Mouse (Mus musculus) midbrain, embryonic 14.5 days (tissue): ENCODE data around the gene Taf13. TPM values are rescaled to one million over a fixed set of nuclear protein-coding genes. Genes with fewer than 3 reads are reported as not detected.
"Not testable (repeated sequence)": the region's sequence is repeated elsewhere in the genome, so short reads cannot be mapped to it uniquely, and the experiment has no call there.

ENCODE experiments used
- ATAC-seq: fragments of 200-750 bp; cut with Nextera tagmentation; 2 replicates; pipeline ENCODE4 v1.8.0; 2017; ENCODE audit warnings: moderate number of reproducible peaks, moderate library complexity; ENCODE audit not compliant: low FRiP score, low TSS enrichment
- DNase-seq: peaks from one replicate; pipeline ENCODE4 v3.0.0-alpha.2; 2015
- H3K27ac ChIP-seq: fragments of 300-500 bp; sonication (generic); replicated peaks from 2 replicates; pipeline ENCODE4 v1.5.1; 2014; ENCODE audit warnings: mild to moderate bottlenecking, low read depth, low read length, moderate library complexity
- H3K27me3 ChIP-seq: fragments of 300-500 bp; sonication (generic); 2 replicates; pipeline ENCODE4 v1.6.1; 2014; ENCODE audit warnings: low read length, control low read depth, mixed read lengths; ENCODE audit not compliant: control insufficient read depth, insufficient read depth
- H3K36me3 ChIP-seq: fragments of 300-500 bp; sonication (generic); 2 replicates; pipeline ENCODE4 v1.6.1; 2014; ENCODE audit warnings: low read length, control low read depth; ENCODE audit not compliant: control insufficient read depth, insufficient read depth
- H3K4me1 ChIP-seq: fragments of 300-500 bp; sonication (generic); 2 replicates; pipeline ENCODE4 v1.6.1; 2014; ENCODE audit warnings: mild to moderate bottlenecking, antibody characterized with exemption, low read length, control low read depth; ENCODE audit not compliant: control insufficient read depth, insufficient read depth
- H3K4me2 ChIP-seq: fragments of 300-500 bp; sonication (generic); 2 replicates; pipeline ENCODE4 v1.6.1; 2014; ENCODE audit warnings: mild to moderate bottlenecking, low read length, moderate library complexity
- H3K4me3 ChIP-seq: fragments of 300-500 bp; sonication (generic); replicated peaks from 2 replicates; pipeline ENCODE4 v1.5.1; 2014; ENCODE audit warnings: low read depth, low read length
- H3K9ac ChIP-seq: fragments of 300-500 bp; sonication (generic); replicated peaks from 2 replicates; pipeline ENCODE4 v1.6.1; 2014; ENCODE audit warnings: mild to moderate bottlenecking, low read length, moderate library complexity
- H3K9me3 ChIP-seq: fragments of 300-500 bp; sonication (generic); 2 replicates; pipeline ENCODE4 v1.6.1; 2016; ENCODE audit warnings: low read length, control low read depth, mixed read lengths; ENCODE audit not compliant: control insufficient read depth
- WGBS: fragments of 180-500 bp; shearing (Covaris S2); extraction: QIAGEN DNeasy Blood & Tissue Kit; methylation state at CpG from one replicate; pipeline ENCODE4 v1.1.7; 2014; 5-methylcytosine and 5-hydroxymethylcytosine counted together
- polyA plus RNA-seq: library from polyadenylated mRNA; unstranded; fragments of >200 nt; fragmentation: Nextera tagmentation; extraction: Ambion mirVana; gene quantifications from 2 replicates; pipeline ENCODE4 v1.2.1, GENCODE M21; 2014

Taf13 gene
- polyA plus RNA-seq, 1 experiment from 2014 or later = 63.6 TPM

DNA sequence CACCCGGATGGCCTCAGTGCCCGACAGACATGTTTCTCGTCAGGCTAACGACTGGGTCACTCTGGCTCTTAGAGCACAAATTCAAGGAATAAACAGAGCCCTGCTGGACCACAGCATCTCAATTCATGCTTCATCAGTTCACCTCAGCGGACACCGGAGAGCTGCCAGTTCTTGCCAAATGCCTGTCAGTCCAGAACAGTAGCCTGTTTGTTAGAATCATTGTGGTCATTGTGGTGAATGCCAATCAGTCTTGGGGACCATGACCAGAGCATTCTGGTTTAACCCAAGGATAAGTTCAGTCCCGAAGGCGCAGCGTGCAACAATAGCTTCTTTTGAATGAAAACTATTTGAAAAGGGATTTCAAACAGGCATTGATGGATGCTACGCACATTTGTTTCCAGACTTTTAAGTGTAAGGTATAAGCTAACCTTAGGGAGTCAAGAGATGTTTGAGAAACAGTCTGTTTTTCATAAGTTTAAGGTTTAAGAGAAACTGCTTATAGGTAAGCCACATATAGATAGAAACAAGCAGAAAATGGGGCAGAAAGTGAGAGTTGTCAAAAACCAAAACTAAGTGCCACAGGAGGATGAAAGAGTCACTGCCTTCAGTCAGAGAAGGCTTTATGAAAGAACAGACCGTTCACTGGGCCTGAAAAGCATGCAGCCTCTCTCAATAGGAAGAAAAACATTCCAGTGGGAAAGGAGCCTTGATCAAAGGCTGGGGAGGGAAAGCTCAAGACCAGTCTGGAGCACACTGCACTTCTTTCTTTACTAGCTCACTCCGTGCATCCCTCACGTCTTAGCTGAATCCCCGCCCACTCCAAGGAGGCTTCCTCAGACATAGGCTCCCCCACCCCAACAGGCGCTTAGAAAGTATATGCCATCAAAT, 3.3 kb upstream of the Taf13 start:
- no peak overlapping the region for H3K9ac ChIP-seq
- no peaks in the 10 kb centered on the region for H3K27me3 ChIP-seq
- peaks cover 13% of the 10 kb centered on the region for H3K4me1 ChIP-seq
- peak overlapping the region; percentile 58 for H3K27ac ChIP-seq
- ATAC-seq (peak; percentile 51; the same call in 1 of the 2 replicates), DNase-seq (peak; percentile 72)
- no peaks in the 10 kb centered on the region for H3K36me3 ChIP-seq
- H3K4me2 ChIP-seq = no peak overlapping the region
- no peaks in the 10 kb centered on the region for H3K9me3 ChIP-seq
- no peak overlapping the region for H3K4me3 ChIP-seq
- 4% methylated on average over 15 of the region's 15 CpGs for WGBS

DNA sequence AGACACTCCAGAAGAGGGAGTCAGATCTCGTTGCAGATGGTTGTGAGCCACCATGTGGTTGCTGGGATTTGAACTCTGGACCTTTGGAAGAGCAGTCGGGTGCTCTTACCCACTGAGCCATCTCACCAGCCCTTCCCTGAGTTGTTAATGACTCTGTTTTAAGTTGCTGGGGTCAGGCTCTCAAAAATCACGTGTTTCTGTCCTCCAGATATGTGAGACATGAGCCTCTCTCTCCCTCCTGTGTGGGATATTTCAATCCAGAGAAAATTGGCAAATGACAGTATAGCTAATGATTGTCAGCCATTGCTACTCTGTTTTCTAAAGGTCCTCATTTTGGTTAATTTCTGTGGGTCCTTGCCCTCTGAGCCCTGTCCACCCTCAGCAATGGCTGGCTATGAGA, 1.9 kb upstream of the Taf13 start:
- not testable (repeated sequence) for H3K27me3 ChIP-seq, DNase-seq, H3K27ac ChIP-seq, H3K4me3 ChIP-seq, H3K4me2 ChIP-seq, H3K9me3 ChIP-seq, ATAC-seq, H3K9ac ChIP-seq, H3K36me3 ChIP-seq
- 67% methylated on average over 3 of the region's 3 CpGs for WGBS
- peaks cover 21% of the 10 kb centered on the region for H3K4me1 ChIP-seq

DNA sequence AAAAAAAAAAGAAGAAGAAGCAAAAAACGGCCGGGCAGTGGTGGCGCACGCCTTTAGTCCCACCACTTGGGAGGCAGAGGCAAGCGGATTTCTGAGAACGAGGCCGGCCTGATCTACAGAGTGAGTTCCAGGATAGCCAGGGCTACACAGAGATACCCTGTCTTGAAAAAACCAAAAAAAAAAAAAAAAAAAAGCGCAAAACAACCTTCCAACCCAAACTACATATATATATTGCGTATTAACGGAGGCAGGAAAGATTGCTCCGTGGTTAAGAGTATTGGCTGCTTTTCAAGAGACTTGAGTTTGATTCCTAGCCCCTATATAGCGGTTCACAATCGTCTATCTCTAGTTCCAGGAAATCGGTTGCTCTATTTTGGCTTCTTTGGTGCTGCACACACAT, 685 bp upstream of the Taf13 start:
- no peak overlapping the region for H3K27ac ChIP-seq
- 90% methylated on average over 14 of the region's 14 CpGs for WGBS
- peak overlapping the region; percentile 74 for H3K4me3 ChIP-seq
- H3K9me3 ChIP-seq = no peaks in the 10 kb centered on the region
- H3K4me2 ChIP-seq = peak overlapping the region; percentile 72
- no peaks in the 10 kb centered on the region for H3K36me3 ChIP-seq
- H3K4me1 ChIP-seq = peaks cover 21% of the 10 kb centered on the region
- DNase-seq (no peak), ATAC-seq (no peak)
- no peaks in the 10 kb centered on the region for H3K27me3 ChIP-seq
- H3K9ac ChIP-seq = no peak overlapping the region

DNA sequence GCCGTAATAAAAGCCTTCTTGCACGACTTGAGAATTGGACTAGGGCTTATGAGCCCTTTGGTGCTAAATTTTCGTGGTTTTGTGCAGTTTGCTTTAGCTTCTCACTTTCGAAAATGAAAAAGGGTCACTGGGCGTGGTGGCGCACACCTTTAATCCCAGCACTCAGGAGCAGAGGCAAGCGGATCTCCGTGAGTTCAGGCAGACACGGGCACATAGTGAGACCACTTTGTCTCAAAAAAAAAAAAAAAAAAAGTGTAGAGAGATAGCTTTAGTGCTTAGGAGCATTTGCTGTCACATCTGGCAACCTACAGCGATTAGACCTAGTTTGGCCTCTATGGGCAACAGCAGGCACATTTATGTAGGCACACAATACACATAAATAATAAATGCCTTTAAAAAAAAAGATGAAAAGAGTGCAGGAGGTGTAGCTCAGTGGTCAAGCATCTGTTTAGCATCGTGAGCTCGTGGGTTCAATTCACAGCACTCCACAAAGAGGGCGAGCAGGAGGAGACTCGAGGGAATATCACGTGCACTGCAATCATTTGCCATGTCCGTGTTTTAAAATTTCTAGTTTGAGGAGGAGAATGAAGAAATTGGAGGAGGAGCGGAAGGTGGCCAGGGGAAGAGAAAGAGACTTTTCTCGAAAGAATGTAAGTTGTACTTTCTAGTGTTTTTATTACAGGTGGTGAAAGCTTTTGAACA, 962 bp downstream of the Taf13 start:
- Histone ChIP-seq H3K9me3 (no peaks in the 10 kb centered on the region), H3K9ac (peak overlapping the region; percentile 76), H3K36me3 (no peaks in the 10 kb centered on the region), H3K4me1 (peaks cover 21% of the 10 kb centered on the region), H3K27me3 (no peaks in the 10 kb centered on the region), H3K27ac (no peak overlapping the region), H3K4me2 (peak overlapping the region; percentile 72), H3K4me3 (peak overlapping the region; percentile 74)
- 37% methylated on average over 18 of the region's 18 CpGs for WGBS
- no peak for ATAC-seq
- DNase-seq = no peak

DNA sequence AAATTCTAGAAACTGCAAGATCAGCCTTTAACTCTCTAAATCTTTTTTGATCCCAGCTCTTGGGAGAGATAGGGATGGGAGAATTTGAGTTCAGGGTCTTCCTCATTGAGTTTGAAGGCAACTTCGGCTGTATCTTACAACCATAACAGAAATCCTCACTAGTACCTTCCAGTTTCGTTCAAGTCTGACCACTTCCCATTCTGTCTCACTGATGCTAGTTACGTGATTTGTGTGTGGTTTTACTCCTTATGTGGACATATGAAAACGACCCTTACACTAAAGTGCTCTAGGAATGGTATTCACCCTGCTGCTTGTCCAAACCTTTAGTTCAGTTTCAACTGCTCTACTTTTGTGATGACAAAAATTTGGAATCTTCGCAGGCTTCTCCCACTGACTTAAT, 2.5 kb downstream of the Taf13 start:
- DNase-seq = no peak
- Histone ChIP-seq H3K4me1 (peaks cover 21% of the 10 kb centered on the region), H3K9ac (no peak overlapping the region), H3K27ac (no peak overlapping the region), H3K9me3 (no peaks in the 10 kb centered on the region), H3K27me3 (no peaks in the 10 kb centered on the region), H3K4me2 (peak overlapping the region; percentile 72), H3K4me3 (no peak overlapping the region), H3K36me3 (peaks cover 4% of the 10 kb centered on the region; the same call in 1 of the 2 replicates)
- ATAC-seq = no peak
- WGBS = 91% methylated on average over 5 of the region's 5 CpGs

DNA sequence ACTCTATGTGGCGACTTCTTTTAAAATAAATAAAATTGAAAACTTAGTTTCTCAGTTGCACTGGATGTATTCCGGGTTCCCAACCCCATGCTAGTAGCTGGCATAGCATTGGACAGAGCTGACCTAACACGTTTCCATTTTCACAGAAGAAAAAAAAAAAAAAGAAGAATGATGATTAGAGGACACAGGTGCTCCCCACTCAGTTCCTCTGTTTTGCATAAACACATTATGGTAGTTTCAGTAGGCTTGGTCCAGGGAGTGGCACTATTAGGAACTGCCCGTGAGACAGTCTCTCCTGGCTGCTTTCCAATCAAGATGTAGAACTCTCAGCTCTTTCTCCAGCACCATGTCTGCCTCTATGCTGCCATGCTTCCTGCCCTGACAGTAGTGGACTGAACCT, 13.1 kb downstream of the Taf13 start:
- ATAC-seq (no peak), DNase-seq (no peak)
- Histone ChIP-seq H3K27me3 (no peaks in the 10 kb centered on the region), H3K4me1 (no peaks in the 10 kb centered on the region), H3K9ac (no peak overlapping the region), H3K36me3 (no peaks in the 10 kb centered on the region), H3K4me2 (no peak overlapping the region), H3K27ac (no peak overlapping the region), H3K4me3 (no peak overlapping the region), H3K9me3 (no peaks in the 10 kb centered on the region)
- 89% methylated on average over 4 of the region's 4 CpGs for WGBS

DNA sequence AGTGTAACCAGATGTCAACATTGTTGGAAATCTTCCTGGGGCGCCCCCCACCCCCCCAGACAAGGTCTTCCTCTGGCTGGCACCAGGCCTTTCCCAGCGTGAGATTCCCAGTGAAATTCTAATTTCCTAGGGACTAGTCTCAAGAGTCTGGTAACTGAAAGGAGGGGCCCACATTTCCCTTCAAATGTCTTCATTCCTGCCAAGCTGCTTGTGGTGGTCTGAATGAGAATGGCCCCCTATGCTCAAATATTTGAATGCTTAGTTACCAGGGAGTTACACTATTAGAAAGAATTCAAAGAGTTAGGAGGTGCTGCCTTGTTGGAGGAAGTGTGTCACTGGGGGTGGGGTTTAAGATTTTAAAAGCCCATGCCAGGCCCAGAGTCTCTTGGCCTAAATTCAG, 16.9 kb downstream of the Taf13 start:
- Histone ChIP-seq H3K27me3 (no peaks in the 10 kb centered on the region), H3K36me3 (no peaks in the 10 kb centered on the region), H3K9me3 (no peaks in the 10 kb centered on the region), H3K4me3 (no peak overlapping the region), H3K9ac (no peak overlapping the region), H3K4me2 (no peak overlapping the region), H3K4me1 (peaks cover 6% of the 10 kb centered on the region), H3K27ac (no peak overlapping the region)
- ATAC-seq (no peak), DNase-seq (peak; percentile 27)
- 30% methylated on average over 2 of the region's 2 CpGs for WGBS

DNA sequence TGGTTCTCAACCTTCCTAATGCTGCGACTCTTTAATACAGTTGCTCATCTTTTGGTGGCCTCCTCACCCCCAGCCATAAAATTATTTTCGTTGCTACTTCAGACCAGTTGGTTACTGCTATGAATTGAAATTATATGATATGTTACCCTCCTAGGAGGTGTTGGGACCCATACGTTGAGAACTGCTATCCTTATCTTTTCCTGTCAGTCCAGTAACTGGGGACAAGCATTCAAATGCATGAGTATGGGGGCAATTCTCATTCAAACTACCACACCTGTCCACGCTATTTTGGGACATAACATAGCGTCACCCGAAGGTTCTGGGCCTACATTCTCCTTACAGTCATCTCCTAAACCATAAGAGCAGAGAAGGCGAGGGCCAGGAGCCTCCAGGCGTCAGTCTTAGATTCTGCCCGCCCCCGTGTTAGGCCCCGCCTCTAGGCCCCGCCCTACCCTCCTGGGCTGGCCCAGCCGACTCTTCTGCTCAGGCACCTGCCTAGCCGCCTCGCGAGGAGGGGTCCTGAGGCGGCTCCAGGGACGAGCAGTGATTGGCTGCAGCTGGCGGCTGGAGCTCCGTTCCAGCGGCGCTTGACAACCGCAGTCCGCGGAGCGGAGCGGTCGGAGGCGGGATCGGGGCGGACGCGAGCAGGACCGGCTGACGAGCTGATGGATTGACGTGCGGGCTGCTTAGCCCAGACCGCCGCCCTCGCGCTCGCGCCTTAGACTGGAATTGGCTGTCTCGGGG, 19.5 kb downstream of the Taf13 start, which contains the start of gene Wdr47:
Gene Wdr47, plus strand, starts transcription at position 494 of the 744 bp plus-strand sequence.
- Histone ChIP-seq H3K4me3 (peak within 1 kb of the TSS; percentile 93), H3K4me2 (peak within 1 kb of the TSS; percentile 72), H3K9ac (peak within 1 kb of the TSS; percentile 70), H3K4me1 (peaks cover 10% of the 10 kb centered on the region), H3K27ac (peak within 1 kb of the TSS; percentile 88), H3K27me3 (no peaks in the 10 kb centered on the region), H3K9me3 (no peaks in the 10 kb centered on the region), H3K36me3 (no peaks in the 10 kb centered on the region)
- WGBS = 6% methylated on average over 44 of the region's 44 CpGs
- ATAC-seq = peak; percentile 99
- peak; percentile 98 for DNase-seq
